Mouse (Mus musculus): ENCODE measurements around the gene Ciz1. TPM values are rescaled to one million over a fixed set of nuclear protein-coding genes. Genes with fewer than 3 reads are reported as not detected.
A peak's percentile ranks its signal among the peaks of the same experiment; 100 is the strongest.

Ciz1 gene
- total RNA-seq, 1 experiment from 2014 or later, result 107 TPM

GRCm38 (mm10) chr2:32381141-32381774 lies 29.1 kb downstream of the Ciz1 start:
- DNase-seq, result no peak

GRCm38 (mm10) chr2:32381775-32382223 lies 29.7 kb downstream of the Ciz1 start, which contains the start of gene 1110008P14Rik:
1110008P14Rik (minus strand) TSS chr2:32381938.
- DNase-seq, result peak; percentile 97

GRCm38 (mm10) chr2:32382689-32383088 lies 30.6 kb downstream of the Ciz1 start:
- DNase-seq, result no peak

GRCm38 (mm10) chr2:32387706-32388490 lies 35.8 kb downstream of the Ciz1 start, which contains the start of gene Lcn2:
Lcn2 (minus strand) TSS chr2:32388252.
- DNase-seq, result no peak

DNA sequence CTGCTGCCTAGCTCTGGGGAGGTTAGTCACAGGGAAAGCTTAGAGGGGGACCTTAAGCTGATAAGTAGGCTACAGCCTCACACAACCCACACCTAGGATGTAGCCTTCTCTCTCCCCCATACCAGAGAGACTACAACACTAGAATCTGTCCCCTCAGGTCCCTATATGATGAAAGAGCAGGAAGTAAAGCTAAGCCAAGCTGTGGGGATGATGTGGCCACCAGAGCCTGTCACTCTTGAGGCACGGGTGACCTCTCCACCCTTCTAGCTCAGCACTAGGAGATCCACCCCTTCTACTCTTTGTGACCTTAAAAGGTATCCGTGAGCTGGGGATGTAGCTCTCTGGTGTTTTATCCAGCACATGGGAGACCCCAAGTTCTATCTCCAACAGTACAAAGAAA lies 37.0 kb downstream of the Ciz1 start:
- DNase-seq, result no peak

DNA sequence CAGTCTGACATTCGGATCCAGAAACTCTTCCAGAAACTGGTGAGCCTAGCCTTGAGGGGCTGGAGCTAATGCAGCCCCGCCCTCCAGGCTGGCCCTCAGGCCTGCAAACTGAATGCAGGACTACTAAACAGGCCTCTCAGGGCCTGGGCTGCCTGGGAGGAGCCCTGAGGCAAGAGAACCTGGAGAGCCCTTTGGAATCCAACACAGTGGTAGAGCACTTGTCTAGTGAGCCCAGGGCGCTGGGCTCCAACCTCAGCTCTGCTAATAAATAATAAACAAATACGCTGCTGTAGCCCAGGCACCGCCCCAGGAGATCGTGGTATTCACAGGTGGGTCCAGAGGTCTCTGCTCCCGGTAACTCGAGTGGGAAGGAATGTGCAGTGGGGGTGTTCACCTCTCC lies 38.7 kb downstream of the Ciz1 start:
- no peak for DNase-seq

GRCm38 (mm10) chr2:32392063-32392462 lies 39.9 kb downstream of the Ciz1 start:
- no peak for DNase-seq

DNA sequence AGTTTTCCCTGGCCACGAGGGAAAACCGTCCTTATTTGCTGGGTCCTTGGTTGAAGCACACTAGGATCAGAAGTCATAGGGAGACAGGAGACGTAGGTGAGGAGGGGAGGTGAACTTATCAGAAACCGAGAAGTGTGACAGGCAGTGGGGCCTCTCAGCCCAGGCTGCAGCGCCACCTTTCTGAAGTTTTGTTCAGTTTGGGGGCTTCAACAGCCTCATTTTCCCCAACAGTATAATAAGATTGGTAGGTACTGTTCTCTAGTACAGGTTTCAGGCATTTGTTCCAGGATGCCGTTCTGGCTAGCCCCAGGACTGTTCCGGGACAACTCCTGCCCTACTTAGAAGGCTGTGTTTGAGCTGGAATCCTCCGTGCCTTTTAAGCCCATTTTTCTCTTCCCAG lies 42.8 kb downstream of the Ciz1 start:
- peak; percentile 32 for DNase-seq

DNA sequence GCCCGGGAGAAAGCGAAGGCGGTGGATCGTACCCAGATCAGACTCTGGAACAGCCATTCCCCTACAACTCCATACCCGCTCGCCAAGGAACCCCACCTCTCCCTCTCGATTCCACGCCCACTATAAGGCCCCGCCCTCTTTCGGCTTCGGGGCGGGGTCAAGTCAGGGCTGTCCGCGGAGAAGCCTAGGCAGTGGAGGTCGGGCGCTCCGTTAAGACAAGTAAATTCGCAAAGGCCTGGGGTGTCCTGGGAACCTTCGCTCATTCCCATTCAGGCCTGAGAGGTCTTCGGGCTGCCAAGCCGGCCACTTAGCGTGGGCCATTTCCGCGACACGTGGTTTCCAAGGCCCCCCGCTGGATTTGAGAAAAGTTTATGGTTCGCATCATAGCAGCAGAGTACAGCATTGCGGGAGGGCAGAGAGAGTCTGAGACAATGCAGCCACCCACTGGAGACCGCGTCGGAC lies 43.4 kb downstream of the Ciz1 start, which contains the start of gene Ptges2:
TSS of gene Ptges2 (plus strand) at position 413 of the 462 bp plus-strand sequence.
- DNase-seq, result peak; percentile 87

DNA sequence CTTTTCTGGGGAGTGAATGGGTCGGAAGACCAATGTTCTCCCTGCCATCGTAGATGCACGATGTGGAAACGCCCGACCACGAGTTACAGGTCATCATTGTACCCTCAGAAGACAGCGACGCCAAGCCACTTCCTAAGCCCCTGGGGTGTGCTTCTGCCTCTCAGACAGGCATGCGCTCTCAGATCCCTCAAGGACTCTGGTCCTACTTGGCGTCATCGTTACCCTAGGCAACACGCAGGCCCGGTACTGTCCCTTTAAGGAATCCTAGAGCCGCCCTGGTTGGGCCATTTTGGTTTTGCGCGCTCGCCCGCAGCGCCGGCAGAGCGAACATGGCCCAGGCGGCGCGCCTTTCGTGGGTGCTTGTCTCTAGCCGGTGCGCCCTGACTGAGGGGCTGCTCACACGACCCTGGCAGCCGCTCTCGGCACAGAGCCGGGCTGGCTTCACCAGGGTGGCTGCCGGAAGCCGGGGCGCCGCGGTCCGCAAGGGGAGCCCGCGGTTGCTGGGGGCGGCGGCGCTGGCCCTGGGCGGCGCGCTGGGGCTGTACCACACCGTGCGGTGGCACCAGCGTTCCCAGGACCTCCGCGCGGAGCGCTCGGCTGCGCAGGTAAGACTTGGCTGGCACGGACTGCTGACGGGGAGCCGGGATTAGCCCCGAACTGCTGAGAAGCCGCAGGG lies 44.0 kb downstream of the Ciz1 start:
- peak; percentile 87 for DNase-seq

GRCm38 (mm10) chr2:32396695-32397094 lies 44.6 kb downstream of the Ciz1 start:
- DNase-seq, result no peak

- DNase-seq, result peak; percentile 92
These were observed 52.5 kb downstream of the Ciz1 start for GRCm38 (mm10) chr2:32404663-32405062.

DNA sequence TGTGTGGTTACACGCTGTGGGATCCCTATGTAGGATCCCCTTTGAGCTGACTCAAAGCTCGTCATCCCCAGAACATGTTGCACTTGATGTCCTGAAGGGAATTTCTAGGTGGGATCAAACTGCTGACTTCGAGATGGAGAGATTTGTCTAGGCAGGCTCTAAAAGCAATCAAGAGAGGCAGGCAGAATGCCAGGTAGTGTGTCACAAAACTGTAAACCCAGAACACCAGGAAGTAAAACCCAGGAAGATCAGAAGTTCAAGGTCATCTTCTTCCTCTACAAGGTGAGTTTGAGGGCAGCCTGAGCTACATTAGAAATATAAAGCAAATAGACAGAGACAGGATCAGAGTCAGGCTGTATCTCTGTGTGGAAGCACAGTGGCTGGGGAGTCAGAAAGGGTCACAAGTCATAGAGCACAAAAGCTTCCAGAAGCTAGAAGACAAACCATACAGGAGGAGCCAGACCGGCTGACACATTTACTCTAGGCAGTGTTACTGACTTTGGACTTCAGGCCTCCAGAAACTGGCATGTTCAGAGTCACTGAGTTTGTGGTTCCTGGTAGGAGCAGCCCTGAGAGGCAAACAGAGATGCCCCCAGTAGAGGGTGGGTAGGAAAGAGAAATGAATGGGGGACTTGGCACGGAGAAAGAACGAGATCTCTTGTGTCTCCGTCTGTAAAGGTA lies 55.2 kb downstream of the Ciz1 start:
- no peak for DNase-seq

DNA sequence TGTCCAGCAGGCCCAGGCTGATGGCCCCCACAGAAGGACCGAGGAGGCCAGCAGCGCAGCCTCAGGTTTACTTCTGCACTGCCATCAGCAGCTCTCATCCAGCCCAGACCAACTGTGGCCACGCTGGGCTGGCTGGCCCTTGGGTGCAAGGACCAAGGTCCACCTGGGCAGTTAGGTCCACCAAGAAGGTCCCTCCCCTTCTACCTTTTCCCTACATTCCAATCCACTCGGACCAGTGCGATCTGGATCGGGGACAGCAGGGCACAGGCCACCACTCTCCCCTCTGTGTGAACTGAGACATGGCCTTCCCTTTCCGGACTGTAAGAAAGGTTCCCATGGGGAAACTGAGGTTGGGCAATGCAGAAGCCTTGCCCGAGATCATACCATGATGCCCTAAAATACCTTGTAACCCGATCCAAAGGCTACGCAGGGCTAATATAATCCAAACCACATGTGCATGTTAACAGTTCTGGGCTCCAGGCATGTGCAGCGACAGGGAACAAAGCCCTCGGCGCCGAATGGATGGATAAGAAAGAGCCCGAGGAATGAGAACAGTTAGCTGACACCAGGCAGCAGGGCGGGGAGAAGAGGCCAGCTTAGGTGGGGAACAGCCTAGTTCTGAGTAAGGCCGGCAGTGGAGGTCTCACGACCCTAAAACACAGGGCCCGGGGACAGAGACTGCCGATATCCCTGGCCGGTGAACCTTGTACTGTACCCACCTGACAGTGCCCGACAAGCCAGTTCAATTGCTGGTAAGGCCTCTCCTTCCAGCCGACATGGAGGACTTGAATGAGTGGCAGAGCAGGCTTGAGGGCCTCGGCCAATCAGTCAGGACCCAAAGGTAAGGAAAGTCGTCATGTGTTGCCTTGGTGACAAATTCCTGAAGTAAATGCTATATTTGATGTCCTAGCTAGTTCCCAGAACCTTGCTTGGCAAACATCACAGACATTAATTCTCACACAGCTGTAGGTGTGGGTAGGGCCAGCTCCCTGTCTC lies 56.6 kb downstream of the Ciz1 start:
- no peak for DNase-seq

GRCm38 (mm10) chr2:32411407-32411806 lies 59.3 kb downstream of the Ciz1 start:
- no peak for DNase-seq

GRCm38 (mm10) chr2:32412742-32413531 lies 60.8 kb downstream of the Ciz1 start:
- no peak for DNase-seq

- no peak for DNase-seq
These were observed 61.8 kb downstream of the Ciz1 start for GRCm38 (mm10) chr2:32413936-32414335.

DNA sequence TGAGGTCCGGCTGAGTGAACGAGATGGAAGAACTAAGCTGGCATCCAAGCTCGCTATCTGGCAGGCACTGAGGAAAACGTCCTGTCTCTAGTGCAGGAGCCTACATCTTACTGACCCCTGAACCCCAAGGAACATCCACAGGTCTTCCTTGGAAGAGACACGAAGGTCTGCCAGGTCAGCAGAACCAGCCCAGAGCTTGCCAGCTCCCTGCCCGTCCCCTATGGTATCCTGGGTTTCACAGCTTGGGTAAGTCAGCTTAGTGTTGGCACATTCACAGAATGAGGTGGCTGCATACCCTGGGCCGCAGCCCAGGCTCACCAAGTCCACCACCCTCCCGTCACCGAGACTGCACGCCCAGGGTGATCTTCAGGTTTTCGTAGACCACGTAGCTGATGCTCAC lies 63.7 kb downstream of the Ciz1 start:
- DNase-seq, result no peak

GRCm38 (mm10) chr2:32416556-32416955 lies 64.4 kb downstream of the Ciz1 start:
- DNase-seq, result no peak

DNA sequence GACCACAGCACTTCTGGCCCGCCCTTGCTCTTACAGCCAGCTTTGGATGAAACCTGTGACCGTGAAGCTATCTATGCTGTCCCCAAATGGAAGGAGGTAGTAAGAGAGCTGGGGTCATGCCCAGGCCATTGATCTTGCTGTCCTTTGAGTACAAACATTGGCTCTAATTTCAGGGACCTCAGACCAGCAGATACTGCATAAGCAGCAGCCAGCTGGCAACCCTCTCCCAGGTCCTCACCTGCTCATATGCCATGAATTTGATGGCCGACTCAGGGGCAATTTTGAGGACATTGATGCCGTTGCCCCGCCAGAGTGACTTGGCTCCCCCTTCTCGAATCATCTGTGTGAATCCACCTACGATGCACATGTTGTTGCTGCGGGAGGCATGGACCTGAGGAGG lies 65.4 kb downstream of the Ciz1 start:
- DNase-seq, result no peak

Data from adrenal gland, postnatal 25 days (tissue).